Mouse (Mus musculus) MEL (cell line): Measurements from ENCODE around the gene Pttg1ip. TPM values are rescaled to one million over a fixed set of nuclear protein-coding genes. Genes with fewer than 3 reads are reported as not detected.

ENCODE experiments used
- DNase-seq: peaks from one replicate; pipeline ENCODE4 v3.0.0; 2011; ENCODE audit warnings: low read depth, low spot score
- H3K27ac ChIP-seq: 2 replicates; pipeline ENCODE4 v1.5.1; 2012; ENCODE audit warnings: low read depth, mild to moderate bottlenecking, control low read depth, low read length, moderate library complexity; ENCODE audit not compliant: control insufficient read depth
- H3K27me3 ChIP-seq, 2 experiments: fragments of 150-350 bp in 1 of 2; sonication (generic) in 1 of 2; 2 replicates each; pipeline ENCODE4 v1.6.1; 2012; ENCODE audit warnings: low read length in 2 of 2, mild to moderate bottlenecking in 2 of 2, improper control_type of control experiment in 1 of 2, moderate library complexity in 1 of 2; ENCODE audit not compliant: insufficient read depth in 2 of 2, control insufficient read depth in 1 of 2
- H3K36me3 ChIP-seq, 2 experiments: 2 replicates each; pipeline ENCODE4 v1.6.1; 2012 to 2014; ENCODE audit warnings: low read length in 2 of 2, improper control_type of control experiment in 1 of 2, inconsistent platforms in 1 of 2, mild to moderate bottlenecking in 1 of 2; ENCODE audit not compliant: insufficient read depth in 2 of 2, control insufficient read depth in 1 of 2
- H3K4me1 ChIP-seq, 2 experiments: fragments of 150-350 bp in 1 of 2; sonication (generic) in 1 of 2; 2 replicates each; pipeline ENCODE4 v1.6.1; 2012; ENCODE audit warnings: low read length in 2 of 2, improper control_type of control experiment in 1 of 2, mild to moderate bottlenecking in 1 of 2; ENCODE audit not compliant: insufficient read depth in 2 of 2, control insufficient read depth in 1 of 2
- H3K4me3 ChIP-seq, 2 experiments: fragments of 150-350 bp in 1 of 2; sonication (generic) in 1 of 2; 2 replicates each; pipeline ENCODE4 v1.5.1; 2012; ENCODE audit warnings: low read depth in 2 of 2, low read length in 2 of 2, mild to moderate bottlenecking in 2 of 2, moderate library complexity in 2 of 2, control low read depth in 1 of 2, improper control_type of control experiment in 1 of 2; ENCODE audit not compliant: control insufficient read depth in 1 of 2, insufficient read depth in 1 of 2
- H3K79me2 ChIP-seq: 2 replicates; pipeline ENCODE4 v1.6.1; 2012; ENCODE audit warnings: mild to moderate bottlenecking, low read length, moderate library complexity; ENCODE audit not compliant: control insufficient read depth, poor library complexity, insufficient read depth
- H3K9ac ChIP-seq: 2 replicates; pipeline ENCODE4 v1.6.1; 2012; ENCODE audit warnings: low read depth, mild to moderate bottlenecking, control low read depth, low read length, moderate library complexity; ENCODE audit not compliant: control insufficient read depth, poor library complexity, severe bottlenecking
- H3K9me3 ChIP-seq: fragments of 150-350 bp; sonication (generic); replicated peaks from 2 replicates; pipeline ENCODE4 v1.6.1; 2012; ENCODE audit warnings: mild to moderate bottlenecking, low read length, improper control_type of control experiment, moderate library complexity; ENCODE audit not compliant: insufficient read depth
- BHLHE40 ChIP-seq: IDR thresholded peaks from 2 replicates; pipeline ENCODE4 v1.6.1; 2012; ENCODE audit warnings: low read depth, mild to moderate bottlenecking, inconsistent platforms, low read length, improper control_type of control experiment, borderline replicate concordance
- CHD2 ChIP-seq: IDR thresholded peaks from 2 replicates; pipeline ENCODE4 v1.6.1; 2011; ENCODE audit warnings: low read length, improper control_type of control experiment
- ETS1 ChIP-seq: IDR thresholded peaks from 2 replicates; pipeline ENCODE4 v1.6.1; 2012; ENCODE audit warnings: low read depth, mild to moderate bottlenecking, inconsistent platforms, low read length, improper control_type of control experiment, moderate library complexity
- GABPA ChIP-seq: IDR thresholded peaks from 2 replicates; pipeline ENCODE4 v1.6.1; 2012; ENCODE audit warnings: low read depth, mild to moderate bottlenecking, inconsistent platforms, low read length, improper control_type of control experiment, moderate library complexity
- MXI1 ChIP-seq: IDR thresholded peaks from 2 replicates; pipeline ENCODE4 v1.6.1; 2011; ENCODE audit warnings: mild to moderate bottlenecking, low read depth, low read length, improper control_type of control experiment
- NRF1 ChIP-seq: IDR thresholded peaks from 2 replicates; pipeline ENCODE4 v1.6.1; 2014; ENCODE audit warnings: low read depth, mild to moderate bottlenecking, inconsistent platforms, low read length, improper control_type of control experiment, moderate library complexity; ENCODE audit not compliant: poor library complexity, insufficient read depth, severe bottlenecking
- POLR2AphosphoS5 ChIP-seq: IDR thresholded peaks from 2 replicates; pipeline ENCODE4 v1.6.1; 2012; ENCODE audit warnings: low read depth, borderline replicate concordance, mild to moderate bottlenecking, inconsistent platforms, low read length, moderate library complexity, mixed read lengths
- RCOR1 ChIP-seq: IDR thresholded peaks from 2 replicates; pipeline ENCODE4 v1.6.1; 2012; ENCODE audit warnings: low read depth, mild to moderate bottlenecking, inconsistent platforms, low read length, improper control_type of control experiment
- TAL1 ChIP-seq: IDR thresholded peaks from 2 replicates; pipeline ENCODE4 v1.6.1; 2012; ENCODE audit warnings: mild to moderate bottlenecking, inconsistent platforms, low read length, moderate library complexity, mixed read lengths
- TBP ChIP-seq: IDR thresholded peaks from 2 replicates; pipeline ENCODE4 v1.8.0; 2011; ENCODE audit warnings: low read depth, low read length, improper control_type of control experiment
- USF2 ChIP-seq, 2 experiments: IDR thresholded peaks; 2 replicates each; pipeline ENCODE4 v1.6.1; 2011 to 2012; ENCODE audit warnings: improper control_type of control experiment in 2 of 2, low read length in 2 of 2, borderline replicate concordance in 1 of 2, inconsistent platforms in 1 of 2, low read depth in 1 of 2, mild to moderate bottlenecking in 1 of 2; ENCODE audit not compliant: insufficient read depth in 1 of 2
- ZNF384 ChIP-seq: IDR thresholded peaks from 2 replicates; pipeline ENCODE4 v1.6.1; 2012; ENCODE audit warnings: low read depth, mild to moderate bottlenecking, inconsistent platforms, low read length, improper control_type of control experiment
- polyA plus RNA-seq, 2 experiments: library from polyadenylated mRNA; stranded (reverse) in 1 of 2; unstranded in 1 of 2; fragments of >175 nt in 1 of 2; fragments of >200 nt in 1 of 2; gene quantifications; 2 replicates each; pipeline versions ENCODE4 v1.2.1 to v1.2.4; 2012; ENCODE audit warnings: low replicate concordance in 2 of 2, low read depth in 1 of 2; ENCODE audit not compliant: insufficient read length in 2 of 2, insufficient read depth in 1 of 2, missing spikeins in 1 of 2
- total RNA-seq: library from RNA; depleted of rRNA; stranded (reverse); fragments of 300-350 nt; gene quantifications from 2 replicates; pipeline ENCODE4 v1.2.3, GENCODE M21; 2012; rRNA removed

Pttg1ip gene
- total and polyA plus RNA-seq, 3 experiments: 50.4 to 53.1 TPM; not detected in 1

DNA sequence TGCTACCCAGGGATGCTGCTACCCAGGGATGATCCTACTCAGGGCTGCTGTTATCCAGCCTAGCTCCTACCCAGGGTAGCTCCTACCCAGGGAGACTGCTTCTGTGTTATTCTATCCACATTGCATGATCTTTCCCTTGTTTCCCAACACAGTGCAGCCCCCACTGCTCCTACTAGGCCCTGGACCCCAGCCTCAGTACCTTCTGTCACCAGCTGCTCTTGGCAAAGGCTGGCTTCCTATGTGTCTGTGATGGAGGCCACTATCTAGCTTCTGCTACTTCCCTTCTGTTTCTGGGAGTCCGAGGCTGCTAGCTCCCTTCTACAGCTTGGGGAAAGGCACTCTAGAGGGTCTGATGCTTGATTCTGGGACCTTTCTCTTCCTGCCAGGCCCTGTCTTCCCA lies 65.9 kb downstream of the Pttg1ip start:
- Histone ChIP-seq H3K9ac (no peak overlapping the region), H3K4me3 (no peak overlapping the region), H3K4me1 (no peaks in the 10 kb centered on the region; a peak in 1 of 4 replicates), H3K9me3 (no peaks in the 10 kb centered on the region), H3K36me3 (peaks cover 0 to 6% of the 10 kb centered on the region in 2 experiments; a peak in 2 of 4 replicates), H3K27me3 (no peaks in the 10 kb centered on the region), H3K27ac (no peak overlapping the region), H3K79me2 (no peaks in the 10 kb centered on the region)
- TF ChIP-seq BHLHE40 (no peak), RCOR1 (no peak), NRF1 (no peak)
- no peak for DNase-seq

DNA sequence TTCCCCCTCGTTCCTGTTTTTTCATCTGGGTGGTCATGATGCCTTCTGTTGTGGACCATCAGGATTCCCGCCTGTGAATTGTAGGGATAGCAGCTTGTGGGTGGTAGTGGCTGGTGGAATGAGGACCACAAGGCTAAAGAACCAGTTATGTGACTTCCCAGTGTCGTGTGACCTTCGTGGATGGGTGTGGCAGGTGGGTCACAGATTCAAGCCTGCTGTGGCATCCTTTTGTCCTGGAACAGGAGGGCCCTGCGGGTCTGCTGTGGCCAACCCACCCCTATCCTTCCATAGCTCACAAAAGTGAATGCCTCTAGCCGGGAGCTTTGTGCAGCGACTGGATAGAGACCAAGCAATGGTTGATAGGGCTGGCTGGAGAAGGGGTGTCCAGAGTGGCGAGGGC lies 66.4 kb downstream of the Pttg1ip start:
- Histone ChIP-seq H3K79me2 (no peaks in the 10 kb centered on the region), H3K27ac (no peak overlapping the region), H3K27me3 (no peaks in the 10 kb centered on the region), H3K9ac (no peak overlapping the region), H3K36me3 (peaks cover 0 to 6% of the 10 kb centered on the region in 2 experiments; a peak in 2 of 4 replicates), H3K4me1 (no peaks in the 10 kb centered on the region; a peak in 1 of 4 replicates), H3K9me3 (no peaks in the 10 kb centered on the region), H3K4me3 (no peak overlapping the region)
- TF ChIP-seq CHD2 (no peak), MXI1 (no peak), GABPA (no peak), RCOR1 (no peak), ETS1 (no peak), ZNF384 (no peak), TBP (no peak), POLR2AphosphoS5 (no peak), USF2 (IDR thresholded peaks at IDR 0.05; ENCODE audit: borderline replicate concordance in 1 of 2, insufficient read depth in 1 of 2, low read depth in 1 of 2, low read length in 2 of 2) (no peak), NRF1 (no peak), TAL1 (no peak)
- no peak for DNase-seq

Other genes with a start within 250 kb of the Pttg1ip start
- gene Adarb1, start 163.4 kb upstream of the Pttg1ip start, total RNA-seq: 1.7 and 2.4 TPM in 2 replicates
- gene Adarb1, start 163.4 kb upstream of the Pttg1ip start, polyA plus RNA-seq: 1 to 10 TPM in 1 of 2 experiments, not detected in 1; 3.8 TPM
- 54.9 and 70.6 TPM in 2 replicates for gene Fam207a, start 65.9 kb upstream of the Pttg1ip start, total RNA-seq
- gene Fam207a, start 65.9 kb upstream of the Pttg1ip start, polyA plus RNA-seq: 10 to 100 TPM in 1 of 2 experiments, not detected in 1; 74.0 TPM
- gene Itgb2, start 51.5 kb upstream of the Pttg1ip start, total RNA-seq: 36.7 and 36.9 TPM in 2 replicates
- 10 to 100 TPM in 1 of 2 experiments, not detected in 1; 45.8 TPM for gene Itgb2, start 51.5 kb upstream of the Pttg1ip start, polyA plus RNA-seq
- 145 and 151 TPM in 2 replicates for gene Sumo3, start 24.4 kb downstream of the Pttg1ip start, total RNA-seq
- 100 to 1,000 TPM in 1 of 2 experiments, not detected in 1; 342 TPM for gene Sumo3, start 24.4 kb downstream of the Pttg1ip start, polyA plus RNA-seq
- 3.5 and 3.7 TPM in 2 replicates for gene Gm49325, start 24.5 kb downstream of the Pttg1ip start, total RNA-seq
- 1 to 10 TPM in 1 of 2 experiments, not detected in 1; 1.0 TPM for gene Gm49325, start 24.5 kb downstream of the Pttg1ip start, polyA plus RNA-seq
- gene Ube2g2, start 40.6 kb downstream of the Pttg1ip start, total RNA-seq: 55.2 and 62.4 TPM in 2 replicates
- gene Ube2g2, start 40.6 kb downstream of the Pttg1ip start, polyA plus RNA-seq: 100 to 1,000 TPM in 1 of 2 experiments, not detected in 1; 112 TPM
- gene Tspear, start 104.8 kb downstream of the Pttg1ip start, total RNA-seq: 1.2 and 1.8 TPM in 2 replicates
- 1 to 10 TPM in 1 of 2 experiments, not detected in 1; 3.8 TPM for gene Tspear, start 104.8 kb downstream of the Pttg1ip start, polyA plus RNA-seq
- not detected in 2 replicates for gene Gm19402, start 109.0 kb downstream of the Pttg1ip start, total RNA-seq
- not detected for gene Gm19402, start 109.0 kb downstream of the Pttg1ip start, polyA plus RNA-seq
- not detected in 2 replicates for gene Gm9508, start 115.5 kb downstream of the Pttg1ip start, total RNA-seq
- gene Gm9508, start 115.5 kb downstream of the Pttg1ip start, polyA plus RNA-seq: not detected
- not detected in 2 replicates for gene Gm10272, start 124.9 kb downstream of the Pttg1ip start, total RNA-seq
- gene Gm10272, start 124.9 kb downstream of the Pttg1ip start, polyA plus RNA-seq: not detected
- gene Gm10024, start 129.7 kb downstream of the Pttg1ip start, total RNA-seq: not detected in 2 replicates
- gene Gm10024, start 129.7 kb downstream of the Pttg1ip start, polyA plus RNA-seq: not detected
- gene Gm10142, start 134.1 kb downstream of the Pttg1ip start, total RNA-seq: not detected in 2 replicates
- gene Gm10142, start 134.1 kb downstream of the Pttg1ip start, polyA plus RNA-seq: not detected
- not detected in 2 replicates for gene Krtap12-1, start 138.9 kb downstream of the Pttg1ip start, total RNA-seq
- gene Krtap12-1, start 138.9 kb downstream of the Pttg1ip start, polyA plus RNA-seq: not detected
- gene Gm10100, start 144.8 kb downstream of the Pttg1ip start, total RNA-seq: not detected in 2 replicates
- gene Gm10100, start 144.8 kb downstream of the Pttg1ip start, polyA plus RNA-seq: not detected
- not detected in 2 replicates for gene Gm18596, start 160.9 kb downstream of the Pttg1ip start, total RNA-seq
- not detected for gene Gm18596, start 160.9 kb downstream of the Pttg1ip start, polyA plus RNA-seq
- gene Gm9736, start 169.6 kb downstream of the Pttg1ip start, total RNA-seq: not detected in 2 replicates
- not detected for gene Gm9736, start 169.6 kb downstream of the Pttg1ip start, polyA plus RNA-seq
- gene Gm3233, start 178.0 kb downstream of the Pttg1ip start, total RNA-seq: not detected in 2 replicates
- gene Gm3233, start 178.0 kb downstream of the Pttg1ip start, polyA plus RNA-seq: not detected
- not detected in 2 replicates for gene Gm3238, start 189.6 kb downstream of the Pttg1ip start, total RNA-seq
- gene Gm3238, start 189.6 kb downstream of the Pttg1ip start, polyA plus RNA-seq: not detected
- gene Gm7138, start 195.2 kb downstream of the Pttg1ip start, total RNA-seq: not detected in 2 replicates
- gene Gm7138, start 195.2 kb downstream of the Pttg1ip start, polyA plus RNA-seq: not detected
- gene Gm3250, start 200.8 kb downstream of the Pttg1ip start, total RNA-seq: not detected in 2 replicates
- gene Gm3250, start 200.8 kb downstream of the Pttg1ip start, polyA plus RNA-seq: not detected
- gene Gm7137, start 206.5 kb downstream of the Pttg1ip start, total RNA-seq: not detected in 2 replicates
- not detected for gene Gm7137, start 206.5 kb downstream of the Pttg1ip start, polyA plus RNA-seq
- gene Gm9639, start 213.4 kb downstream of the Pttg1ip start, total RNA-seq: not detected in 2 replicates
- gene Gm9639, start 213.4 kb downstream of the Pttg1ip start, polyA plus RNA-seq: not detected
- gene Gm19668, start 217.4 kb downstream of the Pttg1ip start, total RNA-seq: not detected in 2 replicates
- not detected for gene Gm19668, start 217.4 kb downstream of the Pttg1ip start, polyA plus RNA-seq
- gene Gm9507, start 230.1 kb downstream of the Pttg1ip start, total RNA-seq: not detected in 2 replicates
- not detected for gene Gm9507, start 230.1 kb downstream of the Pttg1ip start, polyA plus RNA-seq
- gene Gm2696, start 233.0 kb downstream of the Pttg1ip start, total RNA-seq: not detected in 2 replicates
- not detected for gene Gm2696, start 233.0 kb downstream of the Pttg1ip start, polyA plus RNA-seq
- not detected in 2 replicates for gene Krtap10-4, start 245.4 kb downstream of the Pttg1ip start, total RNA-seq
- gene Krtap10-4, start 245.4 kb downstream of the Pttg1ip start, polyA plus RNA-seq: not detected